Mouse (Mus musculus): ENCODE measurements around the gene Bst1. TPM values are rescaled to one million over a fixed set of nuclear protein-coding genes. Genes with fewer than 3 reads are reported as not detected.

Gene Bst1
- total and polyA plus RNA-seq, 3 experiments = not detected

DNA sequence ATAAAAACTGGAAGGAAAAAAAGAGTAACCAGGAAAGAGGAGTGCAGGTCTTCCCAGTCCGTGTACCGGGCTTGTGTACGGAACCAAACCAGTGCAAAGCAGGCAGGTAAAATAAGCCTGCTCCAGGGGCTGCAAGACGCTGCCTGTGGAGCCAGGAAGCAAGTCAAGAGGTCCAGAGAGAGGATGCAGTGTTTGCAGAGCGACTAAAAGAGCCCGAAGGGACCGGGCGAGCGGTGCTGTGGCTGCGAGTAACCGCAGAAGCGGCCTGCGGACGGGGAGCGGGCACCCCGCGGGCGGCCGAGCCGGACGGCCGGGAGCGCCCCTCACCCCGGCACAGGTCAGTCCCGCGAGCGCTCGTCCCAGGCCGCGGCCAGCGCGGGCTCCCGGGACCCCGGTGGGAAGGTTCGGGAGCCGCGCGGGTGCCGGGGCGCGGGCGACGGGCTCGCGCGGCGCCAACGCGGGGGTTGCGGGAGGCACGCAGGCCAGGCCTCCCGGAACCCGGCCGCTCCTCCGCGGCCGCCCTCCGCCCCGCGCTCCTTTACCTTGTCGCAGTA, 37.2 kb upstream of the Bst1 start:
- DNase-seq (ENCODE audit: low read depth, low spot score) = peak; percentile 61
- no peaks in the 10 kb centered on the region for H3K9me3 ChIP-seq (replicated peaks; ENCODE audit: insufficient read depth, low read length)
- peak overlapping the region; percentile 85 for H3K9ac ChIP-seq (ENCODE audit: control insufficient read depth, low read depth, low read length, poor library complexity, severe bottlenecking)
- TF ChIP-seq ETS1 (IDR thresholded peaks at IDR 0.05; ENCODE audit: low read depth, low read length) (no peak), KAT2A (conservative IDR thresholded peaks at IDR 0.05; ENCODE audit: low read depth, low read length) (0 out of 2 replicates have a peak, but pooled peaks have one; percentile 19), NELFE (IDR thresholded peaks at IDR 0.05; ENCODE audit: low read depth, low read length) (no peak), ZC3H11A (IDR thresholded peaks at IDR 0.05; ENCODE audit: low read depth, low read length) (no peak), E2F4 (IDR thresholded peaks at IDR 0.05; ENCODE audit: borderline replicate concordance, low read depth, low read length) (no peak), CHD2 (IDR thresholded peaks at IDR 0.05; ENCODE audit: low read length) (no peak), MXI1 (IDR thresholded peaks at IDR 0.05; ENCODE audit: low read depth, low read length) (peak; percentile 47; the same call in 1 of the 2 replicates), TBP (IDR thresholded peaks at IDR 0.05; ENCODE audit: low read depth, low read length) (no peak), GABPA (IDR thresholded peaks at IDR 0.05; ENCODE audit: low read depth, low read length) (no peak), ZKSCAN1 (IDR thresholded peaks at IDR 0.05; ENCODE audit: low read depth, low read length) (no peak), ZNF384 (IDR thresholded peaks at IDR 0.05; ENCODE audit: low read depth, low read length) (no peak), SMC3 (IDR thresholded peaks at IDR 0.05; ENCODE audit: low read depth, low read length) (0 out of 2 replicates have a peak, but pooled peaks have one; percentile 5), MAFK (IDR thresholded peaks at IDR 0.05; ENCODE audit: borderline replicate concordance, low read depth, low read length) (no peak), CHD1 (IDR thresholded peaks at IDR 0.05; ENCODE audit: low read depth, low read length) (peak; percentile 66; the same call in 1 of the 2 replicates), EP300 (IDR thresholded peaks at IDR 0.05; ENCODE audit: low read depth in 1 of 2, low read length in 2 of 2) (peak in 1 of 2 experiments; percentile 13; a peak in 1 of 4 replicates), TCF12 (IDR thresholded peaks at IDR 0.05; ENCODE audit: low read depth, low read length) (0 out of 2 replicates have a peak, but pooled peaks have one; percentile 22), RAD21 (IDR thresholded peaks at IDR 0.05; ENCODE audit: low read depth, low read length) (no peak), UBTF (IDR thresholded peaks at IDR 0.05; ENCODE audit: borderline replicate concordance, insufficient read depth, low read depth, low read length) (no peak), POLR2AphosphoS5 (IDR thresholded peaks at IDR 0.05; ENCODE audit: borderline replicate concordance, low read depth, low read length) (no peak), MYC (IDR thresholded peaks at IDR 0.05; ENCODE audit: low read depth, low read length) (no peak), NRF1 (IDR thresholded peaks at IDR 0.05; ENCODE audit: insufficient read depth, low read depth, low read length, poor library complexity, severe bottlenecking) (peak; percentile 32; the same call in 1 of the 2 replicates), GATA1 (IDR thresholded peaks at IDR 0.05; ENCODE audit: low read depth, low read length) (no peak), POLR2AphosphoS2 (IDR thresholded peaks at IDR 0.05; ENCODE audit: low read length) (no peak), JUND (IDR thresholded peaks at IDR 0.05; ENCODE audit: low read depth, low read length) (no peak), MAX (IDR thresholded peaks at IDR 0.05; ENCODE audit: low read length) (peak; percentile 52; the same call in 1 of the 2 replicates), SIN3A (IDR thresholded peaks at IDR 0.05; ENCODE audit: low read length) (peak; percentile 42; the same call in 1 of the 2 replicates), MAZ (IDR thresholded peaks at IDR 0.05; ENCODE audit: low read depth, low read length) (no peak), HCFC1 (IDR thresholded peaks at IDR 0.05; ENCODE audit: low read depth, low read length) (no peak), RCOR1 (IDR thresholded peaks at IDR 0.05; ENCODE audit: low read depth, low read length) (peak; percentile 15; the same call in 1 of the 2 replicates)
- peak overlapping the region; percentile 34 for H3K27ac ChIP-seq (ENCODE audit: control insufficient read depth, low read depth, low read length)
- H3K27me3 ChIP-seq (ENCODE audit: control insufficient read depth in 1 of 2, insufficient read depth in 2 of 2, low read length in 2 of 2) = no peaks in the 10 kb centered on the region
- peak overlapping the region; percentile 89 to 99 for H3K4me3 ChIP-seq (ENCODE audit: control insufficient read depth in 1 of 2, insufficient read depth in 1 of 2, low read depth in 2 of 2, low read length in 2 of 2)
- peaks cover 21 to 36% of the 10 kb centered on the region in 2 experiments for H3K4me1 ChIP-seq (ENCODE audit: control insufficient read depth in 1 of 2, insufficient read depth in 2 of 2, low read length in 2 of 2)
- peaks cover 39% of the 10 kb centered on the region for H3K79me2 ChIP-seq (ENCODE audit: control insufficient read depth, insufficient read depth, low read length, poor library complexity)
- peaks cover 0 to 43% of the 10 kb centered on the region in 2 experiments; a peak in 2 of 4 replicates for H3K36me3 ChIP-seq (ENCODE audit: control insufficient read depth in 1 of 2, insufficient read depth in 2 of 2, low read length in 2 of 2)
